Mouse (Mus musculus): ENCODE data around the gene Plch2.

- TF ChIP-seq CTCF (conservative IDR thresholded peaks at IDR 0.05; ENCODE audit: low read length), result no peak
- TF ChIP-seq NANOG (IDR thresholded peaks at IDR 0.05; ENCODE audit: borderline replicate concordance, low read length), result no peak
Measured at GRCm38 (mm10) chr4:155034787-155035186, 21.8 kb downstream of the Plch2 start.

Data from E14TG2a.4 (cell line).